Mouse (Mus musculus) testis, adult 2 months (tissue): Measurements from ENCODE around the gene Cyth2. TPM values are rescaled to one million over a fixed set of nuclear protein-coding genes. Genes with fewer than 3 reads are reported as not detected.

Experiments
- H3K27ac ChIP-seq: fragments of 200-500 bp; 2 replicates; pipeline ENCODE4 v1.5.1; 2012; ENCODE audit warnings: low read depth, low read length; ENCODE audit not compliant: control insufficient read depth, insufficient read depth
- H3K27me3 ChIP-seq: fragments of 200-500 bp; 2 replicates; pipeline ENCODE4 v1.6.1; 2012; ENCODE audit warnings: mild to moderate bottlenecking, low read length, moderate library complexity; ENCODE audit not compliant: control insufficient read depth, insufficient read depth
- H3K36me3 ChIP-seq: fragments of 200-500 bp; 2 replicates; pipeline ENCODE4 v1.6.1; 2012; ENCODE audit warnings: mild to moderate bottlenecking, low read length; ENCODE audit not compliant: control insufficient read depth, insufficient read depth
- H3K4me1 ChIP-seq: fragments of 200-500 bp; 2 replicates; pipeline ENCODE4 v1.6.1; 2012; ENCODE audit warnings: low read length; ENCODE audit not compliant: control insufficient read depth, insufficient read depth
- H3K4me3 ChIP-seq: fragments of 200-500 bp; 2 replicates; pipeline ENCODE4 v1.5.1; 2012; ENCODE audit warnings: low read depth, mild to moderate bottlenecking, low read length, moderate library complexity, mixed read lengths; ENCODE audit not compliant: control insufficient read depth
- CTCF ChIP-seq: fragments of 200-500 bp; IDR thresholded peaks from 2 replicates; pipeline ENCODE4 v1.5.1; 2012; ENCODE audit warnings: low read depth, mild to moderate bottlenecking, inconsistent platforms, low read length, moderate library complexity; ENCODE audit not compliant: control insufficient read depth, insufficient read depth, insufficient replicate concordance
- POLR2A ChIP-seq: fragments of 200-500 bp; IDR thresholded peaks from 2 replicates; pipeline ENCODE4 v1.6.1; 2012; ENCODE audit warnings: low read depth, mild to moderate bottlenecking, inconsistent platforms, low read length, moderate library complexity; ENCODE audit not compliant: control insufficient read depth
- polyA plus RNA-seq: library from polyadenylated mRNA; depleted of rRNA; stranded (reverse); fragments of >200 nt; gene quantifications from 2 replicates; pipeline ENCODE4 v1.2.3, GENCODE M21; 2012; rRNA removed

Cyth2 gene
- 149 and 166 TPM in 2 replicates for polyA plus RNA-seq

DNA sequence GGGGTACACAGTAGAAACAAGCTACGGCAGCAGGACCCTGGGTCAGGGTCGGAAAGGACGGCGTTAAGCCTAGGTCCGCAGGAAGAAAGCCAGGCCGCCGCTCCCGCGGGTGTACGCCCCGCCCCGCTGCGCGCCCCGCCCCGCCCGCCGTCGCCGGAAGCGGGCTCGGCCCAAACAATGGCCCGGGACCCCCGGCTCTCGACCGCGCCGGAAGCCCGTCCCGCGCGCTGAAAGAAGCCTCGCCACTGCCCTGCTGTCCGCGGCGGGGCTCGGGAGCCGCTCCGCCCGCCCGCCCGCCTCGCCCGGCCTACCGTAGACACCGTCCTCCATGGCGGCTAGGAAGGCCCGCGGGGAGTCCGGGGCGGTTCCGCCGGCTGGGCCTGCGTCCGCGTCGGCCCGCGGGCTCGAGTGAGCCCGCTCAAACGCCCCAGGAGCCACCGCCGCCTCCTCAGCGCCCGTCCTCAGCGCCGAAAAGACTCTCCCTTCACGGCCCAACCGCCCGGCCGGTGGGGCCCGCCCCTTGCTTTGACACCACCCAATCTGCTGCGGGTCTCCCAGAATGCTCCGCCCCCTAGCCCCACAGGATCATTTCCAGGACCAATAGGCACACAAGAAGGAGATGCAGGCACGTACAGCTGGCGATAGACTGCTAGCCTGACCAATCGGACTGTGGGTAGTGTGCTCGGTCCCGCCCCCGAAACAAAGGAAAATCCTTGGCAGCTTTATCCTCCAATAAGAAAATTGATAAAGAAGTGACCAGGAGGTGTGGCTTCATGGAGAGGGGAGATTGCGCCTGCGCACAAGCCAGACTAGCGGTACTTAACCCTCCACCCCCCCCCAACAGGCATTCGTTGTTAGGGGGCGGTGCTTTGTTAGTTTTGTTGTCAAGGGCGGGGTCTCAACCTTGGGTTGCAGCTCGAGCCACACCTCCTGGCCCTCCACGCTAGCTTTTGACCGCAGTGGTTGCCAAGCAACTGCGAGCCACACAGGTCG, at the start of gene Cyth2:
Cyth2 (minus strand) TSS at position 795 of the 993 bp plus-strand sequence.
- no peaks in the 10 kb centered on the region for H3K27me3 ChIP-seq
- peak within 1 kb of the TSS; percentile 100 for H3K27ac ChIP-seq
- peaks cover 3% of the 10 kb centered on the region; the same call in 1 of the 2 replicates for H3K36me3 ChIP-seq
- TF ChIP-seq POLR2A (peak; percentile 91), CTCF (no peak)
- peak within 1 kb of the TSS; percentile 99 for H3K4me3 ChIP-seq
- peaks cover 34% of the 10 kb centered on the region for H3K4me1 ChIP-seq

- H3K27me3 ChIP-seq = no peaks in the 10 kb centered on the region
- H3K36me3 ChIP-seq = no peaks in the 10 kb centered on the region
- H3K4me1 ChIP-seq = peaks cover 14% of the 10 kb centered on the region
- TF ChIP-seq POLR2A (no peak), CTCF (no peak)
- H3K27ac ChIP-seq = no peak overlapping the region
- no peak overlapping the region for H3K4me3 ChIP-seq
Measured at GRCm38 (mm10) chr7:45862804-45863203, 48.4 kb upstream of the Cyth2 start.

DNA sequence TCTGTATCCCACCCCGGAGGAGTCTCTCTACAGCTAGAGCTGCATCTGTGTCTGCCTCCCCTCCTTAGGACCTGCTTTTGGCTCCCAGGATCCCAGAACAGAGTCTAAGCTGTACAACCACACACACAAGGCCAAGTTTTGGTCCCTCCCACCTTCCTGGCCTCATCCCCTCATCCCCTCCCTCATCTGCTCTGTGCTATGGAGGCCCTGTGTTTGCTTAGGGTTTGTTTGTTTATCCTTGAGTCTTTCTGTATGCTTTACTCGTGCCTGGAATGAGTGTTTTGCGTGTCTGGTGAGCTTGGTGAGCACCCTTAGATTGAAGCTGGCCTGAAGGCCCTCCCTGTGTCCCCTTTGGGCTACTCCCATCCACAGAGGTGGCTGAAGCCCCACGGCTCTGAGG, 44.6 kb upstream of the Cyth2 start:
- TF ChIP-seq POLR2A (no peak), CTCF (no peak)
- Histone ChIP-seq H3K4me3 (no peak overlapping the region), H3K27me3 (no peaks in the 10 kb centered on the region)

DNA sequence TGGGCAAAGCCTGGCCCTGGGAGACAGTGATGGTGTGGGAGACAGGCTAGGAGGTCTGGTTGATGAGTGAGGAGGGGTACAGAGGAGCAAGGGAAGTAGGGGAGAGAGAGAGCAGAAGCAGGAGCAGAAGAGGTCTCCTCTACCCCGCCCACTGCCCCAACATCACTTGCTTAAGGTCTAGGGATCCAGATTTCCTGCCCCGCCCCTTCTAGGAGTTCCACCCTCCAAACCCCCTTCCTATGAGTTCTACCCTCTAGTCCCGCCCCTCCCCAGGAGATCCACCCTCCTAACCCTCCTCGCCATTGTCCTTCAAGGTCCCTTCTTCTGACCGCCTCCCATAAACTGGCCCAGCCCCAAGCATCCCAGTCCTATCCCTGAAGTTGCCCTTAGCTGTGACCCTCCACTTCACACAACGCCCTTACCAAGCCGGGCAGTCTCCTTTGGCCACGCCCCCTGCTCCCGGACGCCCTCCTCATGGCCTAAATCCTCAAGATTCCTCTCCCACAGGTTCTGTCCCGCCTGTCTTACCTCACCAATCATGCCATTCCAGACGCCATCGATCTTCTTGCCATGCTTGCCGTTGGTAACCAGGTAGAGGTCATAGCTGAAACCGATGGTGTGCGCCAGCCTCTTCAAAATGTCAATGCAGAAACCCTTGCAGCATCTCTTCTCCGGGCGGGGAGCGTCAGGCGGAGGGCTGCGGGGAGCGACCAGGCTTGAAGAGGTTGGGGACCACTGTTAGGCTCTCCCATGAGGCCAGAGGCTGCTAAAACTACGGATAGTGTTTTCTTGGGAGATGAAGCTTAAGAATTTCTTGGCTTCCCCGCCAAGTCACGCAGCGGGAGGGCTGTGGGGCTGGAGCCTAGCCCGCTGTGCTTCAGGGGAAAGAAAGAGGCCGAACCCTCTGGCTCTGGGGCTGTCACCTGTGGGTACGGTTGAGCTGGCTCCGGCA, 42.8 kb upstream of the Cyth2 start:
- no peak for TF ChIP-seq CTCF
- TF ChIP-seq POLR2A = 0 out of 2 replicates have a peak, but pooled peaks have one; percentile 20
- Histone ChIP-seq H3K4me1 (peaks cover 21% of the 10 kb centered on the region), H3K36me3 (no peaks in the 10 kb centered on the region), H3K27ac (no peak overlapping the region; the same call in 1 of the 2 replicates), H3K27me3 (no peaks in the 10 kb centered on the region), H3K4me3 (peak overlapping the region; percentile 72)

More for the DNA sequence above, 44.6 kb upstream of the Cyth2 start:
- H3K36me3 ChIP-seq = no peaks in the 10 kb centered on the region
- H3K4me1 ChIP-seq = peaks cover 21% of the 10 kb centered on the region
- no peak overlapping the region for H3K27ac ChIP-seq

- H3K27me3 ChIP-seq = no peaks in the 10 kb centered on the region
- peaks cover 19% of the 10 kb centered on the region for H3K4me1 ChIP-seq
- no peaks in the 10 kb centered on the region for H3K36me3 ChIP-seq
- no peak overlapping the region for H3K4me3 ChIP-seq
- TF ChIP-seq CTCF = no peak
- H3K27ac ChIP-seq = no peak overlapping the region
Measured at GRCm38 (mm10) chr7:45853089-45853488, 38.7 kb upstream of the Cyth2 start.

GRCm38 (mm10) chr7:45850661-45851060, 36.3 kb upstream of the Cyth2 start:
- Histone ChIP-seq H3K36me3 (no peaks in the 10 kb centered on the region), H3K27ac (no peak overlapping the region), H3K4me1 (no peaks in the 10 kb centered on the region), H3K4me3 (no peak overlapping the region), H3K27me3 (no peaks in the 10 kb centered on the region)
- TF ChIP-seq POLR2A (no peak), CTCF (no peak)
